ENCODE assay signal across 19 mouse cellular contexts in the genomic region with DNA sequence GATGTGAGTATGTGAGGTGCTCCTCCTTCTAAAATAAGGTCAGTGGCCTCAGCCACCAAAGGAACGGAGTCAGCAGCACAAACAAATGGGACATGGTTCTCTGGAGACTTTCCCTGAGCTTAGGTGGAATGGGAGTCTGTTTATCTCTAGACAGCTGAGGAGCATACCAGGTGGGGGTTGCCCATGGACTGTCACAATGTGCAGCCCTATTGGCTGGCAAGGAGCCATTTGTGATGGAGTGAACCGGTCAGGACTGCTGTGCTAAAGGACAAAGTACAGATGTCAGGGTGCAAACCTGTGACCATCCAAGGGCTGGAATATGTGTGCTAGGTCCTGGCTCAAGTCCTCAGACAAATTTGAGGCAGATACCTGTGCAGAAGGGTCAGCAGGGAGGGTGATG.
DNase-seq lines count a peak whose midpoint lies in the region; ATAC-seq and TF ChIP-seq lines count a peak whose summit lies in the region.
"Had no signal": no experiment of that assay in that cellular context is flagged by ENCODE, and none has a peak within 500 bp of the region (broad histone marks: within the 10 kb centered on the region; RNA-seq: fewer than 3 reads in every experiment).

No protein-coding gene starts in this region.

- no peak for TF ChIP-seq POLR2A in liver, adult 2 months (IDR thresholded peaks at IDR 0.05; ENCODE audit: extremely low read depth, insufficient read depth, low read length)

- no peak overlapping the region for H3K4me2 ChIP-seq in intestine, embryonic 16.5 days (ENCODE audit: low read depth, low read length)
- no peak overlapping the region for H3K4me2 ChIP-seq in intestine, postnatal 0 days (replicated peaks; ENCODE audit: low read depth)
- H3K4me2 ChIP-seq in kidney, embryonic 16.5 days (replicated peaks; ENCODE audit: low read depth, low read length), result no peak overlapping the region
- H3K4me2 ChIP-seq in liver, postnatal 0 days (ENCODE audit: low read depth, low read length), result no peak overlapping the region
- H3K4me2 ChIP-seq: forebrain, embryonic 15.5 days; heart, embryonic 12.5 days; limb, embryonic 12.5 days; lung, embryonic 14.5 days; midbrain, embryonic 13.5 days had no signal

- TF ChIP-seq CTCF in intestine, postnatal 0 days (IDR thresholded peaks at IDR 0.05; ENCODE audit: low read depth), result no peak
- no peak for TF ChIP-seq CTCF in liver, adult 2 months (IDR thresholded peaks at IDR 0.05; ENCODE audit: low read depth, low read length)
- TF ChIP-seq CTCF in liver, postnatal 0 days (IDR thresholded peaks at IDR 0.05; ENCODE audit: low read depth), result no peak

- TF ChIP-seq EP300 in liver, postnatal 0 days (IDR thresholded peaks at IDR 0.05; ENCODE audit: low read depth), result no peak

- H3K9ac ChIP-seq in intestine, embryonic 16.5 days (ENCODE audit: low read depth, low read length), result no peak overlapping the region
- H3K9ac ChIP-seq in intestine, postnatal 0 days (ENCODE audit: low read depth, low read length), result no peak overlapping the region
- no peak overlapping the region for H3K9ac ChIP-seq in kidney, embryonic 16.5 days (replicated peaks; ENCODE audit: low read length)
- no peak overlapping the region for H3K9ac ChIP-seq in liver, adult 2 months (ENCODE audit: low read depth, low read length)
- no peak overlapping the region for H3K9ac ChIP-seq in liver, postnatal 0 days (replicated peaks)
- H3K9ac ChIP-seq: forebrain, embryonic 15.5 days; heart, embryonic 12.5 days; limb, embryonic 12.5 days; lung, embryonic 14.5 days; midbrain, embryonic 13.5 days had no signal

- WGBS in intestine, embryonic 16.5 days, result 60% methylated on average over 2 of the region's 2 CpGs
- WGBS in intestine, postnatal 0 days, result 48% methylated on average over 2 of the region's 2 CpGs
- 42% methylated on average over 2 of the region's 2 CpGs for WGBS in kidney, embryonic 16.5 days
- WGBS in liver, adult 2 months, result 25% methylated on average over 2 of the region's 2 CpGs
- WGBS in liver, postnatal 0 days (ENCODE audit: insufficient replicate concordance), result 58% methylated on average over 2 of the region's 2 CpGs

- intact Hi-C loops in left cerebral cortex, postnatal 4 days (cut with DNase I), result no loop called here

- no peaks in the 10 kb centered on the region for H3K4me1 ChIP-seq in intestine, embryonic 16.5 days (ENCODE audit: control insufficient read depth, insufficient read depth, low read length)
- no peaks in the 10 kb centered on the region for H3K4me1 ChIP-seq in intestine, postnatal 0 days (replicated peaks; ENCODE audit: control insufficient read depth, insufficient read depth, low read length)
- H3K4me1 ChIP-seq in kidney, embryonic 16.5 days (ENCODE audit: insufficient read depth, low read length), result no peaks in the 10 kb centered on the region
- peaks cover 25% of the 10 kb centered on the region for H3K4me1 ChIP-seq in liver, adult 2 months (ENCODE audit: control insufficient read depth, insufficient read depth, low read length)
- H3K4me1 ChIP-seq in liver, postnatal 0 days (ENCODE audit: insufficient read depth), result peaks cover 8% of the 10 kb centered on the region
- H3K4me1 ChIP-seq: forebrain, embryonic 15.5 days; megakaryocyte, embryonic 14.5 days; midbrain, embryonic 13.5 days had no signal

- no peak overlapping the region for H3K27ac ChIP-seq in intestine, embryonic 16.5 days (ENCODE audit: low read length)
- no peak overlapping the region for H3K27ac ChIP-seq in intestine, postnatal 0 days (ENCODE audit: low read depth, low read length)
- no peak overlapping the region for H3K27ac ChIP-seq in kidney, embryonic 16.5 days (ENCODE audit: low read length)
- peak overlapping the region; percentile 80 for H3K27ac ChIP-seq in liver, adult 2 months (replicated peaks; ENCODE audit: insufficient read depth, low read depth, low read length)
- H3K27ac ChIP-seq in liver, postnatal 0 days (ENCODE audit: low read depth), result peak overlapping the region; percentile 62
- H3K27ac ChIP-seq: forebrain, embryonic 15.5 days; limb, embryonic 12.5 days; midbrain, embryonic 13.5 days had no signal

- peak; percentile 48 for ATAC-seq in intestine, embryonic 16.5 days
- ATAC-seq in intestine, postnatal 0 days, result no peak
- ATAC-seq in kidney, embryonic 16.5 days (ENCODE audit: low FRiP score, low TSS enrichment), result peak; percentile 77
- peak; percentile 95 for ATAC-seq in liver, postnatal 0 days
- ATAC-seq: forebrain, embryonic 15.5 days; midbrain, embryonic 13.5 days had no signal

- no peaks in the 10 kb centered on the region for H3K36me3 ChIP-seq in intestine, embryonic 16.5 days (ENCODE audit: control insufficient read depth, insufficient read depth, low read length)
- no peaks in the 10 kb centered on the region for H3K36me3 ChIP-seq in intestine, postnatal 0 days (ENCODE audit: control insufficient read depth, insufficient read depth)
- no peaks in the 10 kb centered on the region for H3K36me3 ChIP-seq in kidney, embryonic 16.5 days (ENCODE audit: insufficient read depth, low read length)
- no peaks in the 10 kb centered on the region for H3K36me3 ChIP-seq in liver, adult 2 months (ENCODE audit: control insufficient read depth, insufficient read depth, low read length)
- no peaks in the 10 kb centered on the region for H3K36me3 ChIP-seq in liver, postnatal 0 days (replicated peaks; ENCODE audit: insufficient read depth, low read length)
- H3K36me3 ChIP-seq: forebrain, embryonic 15.5 days; heart, embryonic 12.5 days; limb, embryonic 12.5 days; midbrain, embryonic 13.5 days had no signal

- no peaks in the 10 kb centered on the region for H3K27me3 ChIP-seq in intestine, embryonic 16.5 days (replicated peaks; ENCODE audit: control insufficient read depth, insufficient read depth, low read length)
- no peaks in the 10 kb centered on the region for H3K27me3 ChIP-seq in intestine, postnatal 0 days (replicated peaks; ENCODE audit: control insufficient read depth, insufficient read depth, low read length)
- no peaks in the 10 kb centered on the region for H3K27me3 ChIP-seq in kidney, embryonic 16.5 days (ENCODE audit: insufficient read depth, low read length)
- no peaks in the 10 kb centered on the region for H3K27me3 ChIP-seq in liver, adult 2 months (ENCODE audit: control insufficient read depth, insufficient read depth, low read length)
- H3K27me3 ChIP-seq in liver, postnatal 0 days (ENCODE audit: insufficient read depth, low read length), result no peaks in the 10 kb centered on the region
- H3K27me3 ChIP-seq: forebrain, embryonic 15.5 days; heart, embryonic 12.5 days; limb, embryonic 12.5 days; midbrain, embryonic 13.5 days had no signal

- DNase-seq in liver, adult 2 months (ENCODE audit: extremely low read depth, low read depth, low spot score), result peak; percentile 97
- DNase-seq in liver, postnatal 0 days, result peak; percentile 74
- no peak for DNase-seq in layer of hippocampus, adult 9-10 months (ENCODE audit: low spot score)
- no peak for DNase-seq in left cerebral cortex, postnatal 4 days
- no peak for DNase-seq in frontal cortex, postnatal 10 days (ENCODE audit: low spot score in 2 of 2)
- DNase-seq: adrenal gland, postnatal 14 days; cerebellum, adult 8-10 months; gastrocnemius, postnatal 10 days; heart, postnatal 14 days; lung, embryonic 14.5 days; right cerebral cortex, postnatal 14 days had no signal

- no peak overlapping the region for H3K4me3 ChIP-seq in intestine, embryonic 16.5 days (ENCODE audit: low read length)
- no peak overlapping the region for H3K4me3 ChIP-seq in intestine, postnatal 0 days (ENCODE audit: low read depth, low read length)
- H3K4me3 ChIP-seq in kidney, embryonic 16.5 days (ENCODE audit: low read length), result no peak overlapping the region
- H3K4me3 ChIP-seq in liver, adult 2 months (ENCODE audit: insufficient read depth, low read depth, low read length), result no peak overlapping the region
- no peak overlapping the region for H3K4me3 ChIP-seq in liver, postnatal 0 days (ENCODE audit: low read depth, low read length)
- H3K4me3 ChIP-seq: forebrain, embryonic 15.5 days; heart, embryonic 12.5 days; limb, embryonic 12.5 days; megakaryocyte, embryonic 14.5 days; midbrain, embryonic 13.5 days had no signal

- H3K79me2 ChIP-seq in liver, adult 2 months (ENCODE audit: control insufficient read depth, insufficient read depth, low read length), result no peaks in the 10 kb centered on the region

- H3K9me3 ChIP-seq in intestine, embryonic 16.5 days (ENCODE audit: control insufficient read depth, low read length), result no peaks in the 10 kb centered on the region
- no peaks in the 10 kb centered on the region for H3K9me3 ChIP-seq in intestine, postnatal 0 days (ENCODE audit: control insufficient read depth)
- H3K9me3 ChIP-seq in kidney, embryonic 16.5 days (ENCODE audit: low read length), result no peaks in the 10 kb centered on the region
- H3K9me3 ChIP-seq in liver, postnatal 0 days (ENCODE audit: low read length), result no peaks in the 10 kb centered on the region
- H3K9me3 ChIP-seq: forebrain, embryonic 15.5 days; heart, embryonic 12.5 days; limb, embryonic 12.5 days; megakaryocyte, embryonic 14.5 days; midbrain, embryonic 13.5 days had no signal

Comparison
In these comparisons a context has a peak if more than half of its experiments do, and no peak if none do; other contexts are left out.
1. H3K27ac ChIP-seq: peak in liver, adult 2 months (single experiment) and liver, postnatal 0 days (single experiment); none in intestine, embryonic 16.5 days (single experiment), intestine, postnatal 0 days (single experiment) and kidney, embryonic 16.5 days (single experiment).
2. DNase-seq: peak in liver, adult 2 months (single experiment) and liver, postnatal 0 days (single experiment); none in layer of hippocampus, adult 9-10 months (single experiment), left cerebral cortex, postnatal 4 days (single experiment) and frontal cortex, postnatal 10 days (0 of 2).